Mouse (Mus musculus): ENCODE data around the gene Stambp. TPM values are rescaled to one million over a fixed set of nuclear protein-coding genes. Genes with fewer than 3 reads are reported as not detected.

Stambp gene
- total RNA-seq, 1 experiment: 2.0 TPM

DNA sequence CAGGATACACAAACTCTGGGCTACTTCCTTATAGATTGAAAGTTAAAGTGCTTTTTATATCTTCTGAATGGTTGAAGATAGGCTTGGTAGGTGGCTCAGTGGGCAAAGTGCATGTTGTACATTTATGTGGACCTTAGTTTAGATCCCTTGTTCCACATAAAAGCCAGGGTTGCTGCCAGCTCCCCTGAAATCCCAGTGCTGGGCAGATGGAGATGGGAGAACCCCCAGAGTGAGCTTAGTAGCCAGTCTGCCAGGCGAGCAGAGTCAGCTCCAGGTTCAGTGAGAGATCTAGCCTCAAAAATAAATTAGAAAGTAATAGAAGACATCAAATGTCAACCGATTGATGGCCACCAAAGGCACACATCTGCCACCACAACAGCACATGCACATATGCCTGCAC is 39.9 kb downstream of the Stambp start:
- Histone ChIP-seq H3K27ac (ENCODE audit: insufficient read depth, low read depth, low read length, poor library complexity, severe bottlenecking) (no peak overlapping the region), H3K36me3 (ENCODE audit: control insufficient read depth, insufficient read depth, low read length, poor library complexity, severe bottlenecking) (no peaks in the 10 kb centered on the region), H3K9ac (ENCODE audit: insufficient read depth, low read depth, low read length, poor library complexity, severe bottlenecking) (no peak overlapping the region), H3K9me3 (ENCODE audit: control insufficient read depth, insufficient read depth, low read depth, low read length) (no peaks in the 10 kb centered on the region), H3K4me3 (ENCODE audit: insufficient read depth in 1 of 2, low read depth in 1 of 2, low read length in 2 of 2, poor library complexity in 1 of 2, severe bottlenecking in 1 of 2) (no peak overlapping the region), H3K4me1 (ENCODE audit: control insufficient read depth in 2 of 2, insufficient read depth in 2 of 2, low read length in 2 of 2, poor library complexity in 1 of 2) (no peaks in the 10 kb centered on the region)
- in situ Hi-C loops (cut with MboI; ENCODE audit: low sequenced_read_pairs in 2 of 2, unreplicated experiment in 2 of 2): no loop called here
- TF ChIP-seq MAFK (IDR thresholded peaks at IDR 0.05; ENCODE audit: insufficient read depth, low read depth, low read length): no peak
- no peak for DNase-seq (ENCODE audit: low read depth, low spot score)

DNA sequence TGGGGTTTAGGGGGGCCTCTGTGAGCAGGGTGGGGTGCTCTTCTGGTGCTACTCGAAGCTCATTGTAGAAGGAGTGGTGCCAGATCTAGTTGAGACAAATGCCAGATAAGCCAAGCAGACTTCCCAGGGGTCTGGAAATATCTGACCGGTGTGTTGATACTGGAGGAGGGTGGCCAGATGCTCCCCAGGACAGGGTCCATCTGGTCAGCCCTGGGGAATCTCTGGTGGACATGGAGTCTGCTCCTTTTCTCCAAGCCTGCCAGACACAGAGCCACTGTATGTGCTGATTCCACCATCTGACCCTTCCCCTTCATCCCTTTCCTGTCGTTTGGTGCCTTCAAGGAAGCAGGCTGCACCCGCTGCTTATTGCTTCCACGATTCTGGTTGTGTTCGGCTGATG is 49.3 kb downstream of the Stambp start:
- in situ Hi-C loops (cut with MboI; ENCODE audit: low sequenced_read_pairs in 2 of 2, unreplicated experiment in 2 of 2): no loop called here
- H3K9me3 ChIP-seq (ENCODE audit: control insufficient read depth, insufficient read depth, low read depth, low read length): no peaks in the 10 kb centered on the region
- no peak overlapping the region for H3K27ac ChIP-seq (ENCODE audit: insufficient read depth, low read depth, low read length, poor library complexity, severe bottlenecking)
- DNase-seq (ENCODE audit: low read depth, low spot score): no peak
- H3K9ac ChIP-seq (ENCODE audit: insufficient read depth, low read depth, low read length, poor library complexity, severe bottlenecking): no peak overlapping the region
- no peak overlapping the region for H3K4me3 ChIP-seq (ENCODE audit: insufficient read depth in 1 of 2, low read depth in 1 of 2, low read length in 2 of 2, poor library complexity in 1 of 2, severe bottlenecking in 1 of 2)
- no peak for TF ChIP-seq MAFK (IDR thresholded peaks at IDR 0.05; ENCODE audit: insufficient read depth, low read depth, low read length)
- TF ChIP-seq HCFC1 (IDR thresholded peaks at IDR 0.05; ENCODE audit: borderline replicate concordance, insufficient read depth, low read length): no peak
- no peak for TF ChIP-seq ZC3H11A (IDR thresholded peaks at IDR 0.05; ENCODE audit: borderline replicate concordance, low read depth, low read length)
- TF ChIP-seq CHD2 (IDR thresholded peaks at IDR 0.05; ENCODE audit: low read depth, low read length): no peak
- no peak for TF ChIP-seq ZNF384 (IDR thresholded peaks at IDR 0.05; ENCODE audit: low read depth, low read length)
- no peaks in the 10 kb centered on the region for H3K4me1 ChIP-seq (ENCODE audit: control insufficient read depth in 2 of 2, insufficient read depth in 2 of 2, low read length in 2 of 2, poor library complexity in 1 of 2)
- no peaks in the 10 kb centered on the region for H3K36me3 ChIP-seq (ENCODE audit: control insufficient read depth, insufficient read depth, low read length, poor library complexity, severe bottlenecking)

- DNase-seq (ENCODE audit: low read depth, low spot score): no peak
- Histone ChIP-seq H3K9me3 (ENCODE audit: control insufficient read depth, insufficient read depth, low read depth, low read length) (no peaks in the 10 kb centered on the region), H3K4me1 (ENCODE audit: control insufficient read depth in 2 of 2, insufficient read depth in 2 of 2, low read length in 2 of 2, poor library complexity in 1 of 2) (no peaks in the 10 kb centered on the region), H3K36me3 (ENCODE audit: control insufficient read depth, insufficient read depth, low read length, poor library complexity, severe bottlenecking) (no peaks in the 10 kb centered on the region), H3K27ac (ENCODE audit: insufficient read depth, low read depth, low read length, poor library complexity, severe bottlenecking) (no peak overlapping the region), H3K9ac (ENCODE audit: insufficient read depth, low read depth, low read length, poor library complexity, severe bottlenecking) (no peak overlapping the region), H3K4me3 (ENCODE audit: insufficient read depth in 1 of 2, low read depth in 1 of 2, low read length in 2 of 2, poor library complexity in 1 of 2, severe bottlenecking in 1 of 2) (no peak overlapping the region)
- TF ChIP-seq ZC3H11A (IDR thresholded peaks at IDR 0.05; ENCODE audit: borderline replicate concordance, low read depth, low read length) (no peak), CHD2 (IDR thresholded peaks at IDR 0.05; ENCODE audit: low read depth, low read length) (no peak), MAFK (IDR thresholded peaks at IDR 0.05; ENCODE audit: insufficient read depth, low read depth, low read length) (no peak), HCFC1 (IDR thresholded peaks at IDR 0.05; ENCODE audit: borderline replicate concordance, insufficient read depth, low read length) (no peak), ZNF384 (IDR thresholded peaks at IDR 0.05; ENCODE audit: low read depth, low read length) (no peak)
- in situ Hi-C loops (cut with MboI; ENCODE audit: low sequenced_read_pairs in 2 of 2, unreplicated experiment in 2 of 2): no loop called here
Observed at GRCm38 (mm10) chr6:83521784-83522183, 50.7 kb downstream of the Stambp start.

GRCm38 (mm10) chr6:83518637-83519036 is 53.9 kb downstream of the Stambp start:
- no peaks in the 10 kb centered on the region for H3K36me3 ChIP-seq (ENCODE audit: control insufficient read depth, insufficient read depth, low read length, poor library complexity, severe bottlenecking)
- no peak for TF ChIP-seq HCFC1 (IDR thresholded peaks at IDR 0.05; ENCODE audit: borderline replicate concordance, insufficient read depth, low read length)
- no peak for TF ChIP-seq ZC3H11A (IDR thresholded peaks at IDR 0.05; ENCODE audit: borderline replicate concordance, low read depth, low read length)
- no peak for TF ChIP-seq MAFK (IDR thresholded peaks at IDR 0.05; ENCODE audit: insufficient read depth, low read depth, low read length)
- no peak for TF ChIP-seq ZNF384 (IDR thresholded peaks at IDR 0.05; ENCODE audit: low read depth, low read length)
- TF ChIP-seq CHD2 (IDR thresholded peaks at IDR 0.05; ENCODE audit: low read depth, low read length): no peak
- H3K4me3 ChIP-seq (ENCODE audit: insufficient read depth in 1 of 2, low read depth in 1 of 2, low read length in 2 of 2, poor library complexity in 1 of 2, severe bottlenecking in 1 of 2): no peak overlapping the region
- no peak for DNase-seq (ENCODE audit: low read depth, low spot score)
- H3K9me3 ChIP-seq (ENCODE audit: control insufficient read depth, insufficient read depth, low read depth, low read length): no peaks in the 10 kb centered on the region
- in situ Hi-C loops (cut with MboI; ENCODE audit: low sequenced_read_pairs in 2 of 2, unreplicated experiment in 2 of 2): no loop called here
- no peak overlapping the region for H3K9ac ChIP-seq (ENCODE audit: insufficient read depth, low read depth, low read length, poor library complexity, severe bottlenecking)
- H3K4me1 ChIP-seq (ENCODE audit: control insufficient read depth in 2 of 2, insufficient read depth in 2 of 2, low read length in 2 of 2, poor library complexity in 1 of 2): no peaks in the 10 kb centered on the region
- H3K27ac ChIP-seq (ENCODE audit: insufficient read depth, low read depth, low read length, poor library complexity, severe bottlenecking): no peak overlapping the region

DNA sequence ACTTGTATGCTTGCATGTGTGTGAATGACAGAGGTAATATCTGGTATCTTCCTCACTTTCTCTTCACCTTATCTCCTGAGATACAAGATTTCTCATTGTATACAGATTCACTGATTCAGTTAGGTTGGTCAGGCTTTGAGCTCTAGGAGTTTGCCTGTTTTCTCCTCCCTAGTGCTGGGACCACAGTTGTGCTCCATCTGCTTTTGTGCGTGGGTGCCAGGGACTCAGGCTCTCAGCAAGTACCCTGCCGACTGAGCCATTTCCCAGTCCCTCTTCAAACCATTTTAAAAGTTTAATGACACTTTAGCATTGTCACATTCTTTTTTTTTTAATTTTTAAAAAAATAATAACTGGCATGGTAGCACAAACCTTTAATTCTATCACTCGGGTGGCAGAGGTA is 57.4 kb downstream of the Stambp start:
- Histone ChIP-seq H3K36me3 (ENCODE audit: control insufficient read depth, insufficient read depth, low read length, poor library complexity, severe bottlenecking) (no peaks in the 10 kb centered on the region), H3K9ac (ENCODE audit: insufficient read depth, low read depth, low read length, poor library complexity, severe bottlenecking) (no peak overlapping the region), H3K27ac (ENCODE audit: insufficient read depth, low read depth, low read length, poor library complexity, severe bottlenecking) (no peak overlapping the region), H3K4me1 (ENCODE audit: control insufficient read depth in 2 of 2, insufficient read depth in 2 of 2, low read length in 2 of 2, poor library complexity in 1 of 2) (no peaks in the 10 kb centered on the region), H3K4me3 (ENCODE audit: insufficient read depth in 1 of 2, low read depth in 1 of 2, low read length in 2 of 2, poor library complexity in 1 of 2, severe bottlenecking in 1 of 2) (no peak overlapping the region), H3K9me3 (ENCODE audit: control insufficient read depth, insufficient read depth, low read depth, low read length) (no peaks in the 10 kb centered on the region)
- in situ Hi-C loops (cut with MboI; ENCODE audit: low sequenced_read_pairs in 2 of 2, unreplicated experiment in 2 of 2): no loop called here
- TF ChIP-seq ZC3H11A (IDR thresholded peaks at IDR 0.05; ENCODE audit: borderline replicate concordance, low read depth, low read length): no peak
- TF ChIP-seq CHD2 (IDR thresholded peaks at IDR 0.05; ENCODE audit: low read depth, low read length): no peak
- no peak for TF ChIP-seq HCFC1 (IDR thresholded peaks at IDR 0.05; ENCODE audit: borderline replicate concordance, insufficient read depth, low read length)
- no peak for TF ChIP-seq ZNF384 (IDR thresholded peaks at IDR 0.05; ENCODE audit: low read depth, low read length)
- TF ChIP-seq MAFK (IDR thresholded peaks at IDR 0.05; ENCODE audit: insufficient read depth, low read depth, low read length): no peak
- DNase-seq (ENCODE audit: low read depth, low spot score): no peak

Measured in ES-E14 (cell line).